Mouse (Mus musculus) c-Kit-positive CD71-negative TER-119-negative erythroid progenitor cells, embryonic 14.5 days (primary cell): Measurements from ENCODE around the gene Atf1.
"Not testable (repeated sequence)": the region's sequence is repeated elsewhere in the genome, so short reads cannot be mapped to it uniquely, and the experiment has no call there.

ENCODE experiments used
- DNase-seq: peaks from one replicate; pipeline ENCODE4 v3.0.0-alpha.2; 2013; ENCODE audit warnings: low read depth

Gene Atf1

DNA sequence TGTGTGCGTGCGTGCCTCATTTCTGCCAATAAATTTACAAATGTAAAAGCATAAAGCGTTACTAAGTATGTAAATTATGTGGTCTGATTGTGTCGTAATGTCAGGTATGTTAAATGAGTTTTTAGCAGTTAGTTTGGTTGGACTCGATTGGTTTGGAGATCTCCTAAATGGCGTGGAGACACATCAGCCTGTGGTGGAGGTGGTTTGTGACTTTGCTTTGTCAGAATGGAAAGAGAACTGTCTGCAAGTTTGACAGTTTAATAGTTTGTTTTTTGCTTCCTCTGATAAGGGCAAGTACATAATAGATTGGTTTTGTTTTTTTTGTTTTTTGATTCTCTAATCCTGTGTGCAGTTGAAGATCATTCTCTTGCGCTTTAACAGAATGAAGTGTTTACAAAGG, 32.7 kb downstream of the Atf1 start:
- DNase-seq = not testable (repeated sequence)

DNA sequence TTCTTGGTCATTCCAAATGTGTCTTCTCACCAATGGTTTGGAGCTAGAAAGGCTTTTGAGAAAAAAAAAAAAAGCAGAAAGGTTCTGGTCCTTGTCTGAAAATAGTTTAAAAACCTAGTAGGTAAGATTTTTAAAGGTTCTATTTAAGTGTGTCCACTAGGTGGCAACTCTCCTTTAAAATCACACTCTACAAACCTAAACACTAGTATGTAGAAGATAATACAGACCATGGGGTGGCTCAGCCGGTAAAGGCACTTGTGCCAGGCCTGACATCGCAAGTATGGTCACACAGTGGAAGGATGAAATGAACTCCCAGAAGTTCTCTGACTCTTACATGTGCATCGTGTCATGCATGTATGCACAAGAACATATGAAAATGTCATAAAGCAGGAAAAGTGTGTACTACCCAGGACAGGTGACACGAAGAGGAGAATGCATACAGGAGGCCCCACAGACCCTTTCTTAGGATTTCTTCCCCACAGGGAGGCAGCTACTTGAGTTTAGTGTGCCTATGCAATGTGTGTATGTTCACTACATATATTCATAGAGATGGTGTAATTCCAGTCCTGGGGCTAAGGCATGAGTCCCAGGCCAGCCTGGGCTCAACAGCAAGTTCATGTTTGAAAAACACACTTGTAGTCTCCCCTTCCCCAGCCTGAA, 35.8 kb downstream of the Atf1 start:
- DNase-seq = peak; percentile 12

DNA sequence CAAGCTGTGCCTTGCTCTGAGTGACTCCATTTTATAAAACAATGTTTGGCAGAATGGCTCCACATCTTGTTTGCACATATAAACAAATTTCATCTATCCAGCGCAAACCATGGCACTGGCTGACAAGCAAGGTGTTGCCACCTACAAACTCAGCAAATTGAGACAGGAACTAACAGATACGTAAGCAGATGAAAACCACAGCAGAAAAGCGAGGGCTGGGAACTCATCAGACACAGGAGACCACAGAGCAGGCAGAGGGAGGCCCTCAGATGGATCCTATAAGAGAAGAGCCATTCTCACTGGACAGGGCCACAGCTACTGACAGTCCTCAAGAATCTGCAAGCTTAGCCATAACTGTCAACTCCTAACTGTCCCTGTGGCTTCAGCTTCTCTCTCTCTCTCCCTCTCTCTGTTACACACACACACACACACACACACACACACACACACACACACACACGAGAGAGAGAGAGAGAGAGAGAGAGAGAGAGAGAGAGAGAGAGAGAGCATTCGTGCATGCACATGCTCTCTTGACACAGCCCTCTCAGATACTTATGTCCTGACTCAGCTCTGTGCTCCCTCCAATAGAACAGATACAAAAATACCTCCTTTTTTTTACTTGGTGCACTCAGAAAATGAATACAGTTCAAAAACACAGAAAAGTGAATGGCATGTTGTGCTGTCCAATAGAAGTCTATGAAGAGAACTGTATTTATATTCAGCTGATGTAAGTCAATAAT, 38.1 kb downstream of the Atf1 start:
- no peak for DNase-seq

DNA sequence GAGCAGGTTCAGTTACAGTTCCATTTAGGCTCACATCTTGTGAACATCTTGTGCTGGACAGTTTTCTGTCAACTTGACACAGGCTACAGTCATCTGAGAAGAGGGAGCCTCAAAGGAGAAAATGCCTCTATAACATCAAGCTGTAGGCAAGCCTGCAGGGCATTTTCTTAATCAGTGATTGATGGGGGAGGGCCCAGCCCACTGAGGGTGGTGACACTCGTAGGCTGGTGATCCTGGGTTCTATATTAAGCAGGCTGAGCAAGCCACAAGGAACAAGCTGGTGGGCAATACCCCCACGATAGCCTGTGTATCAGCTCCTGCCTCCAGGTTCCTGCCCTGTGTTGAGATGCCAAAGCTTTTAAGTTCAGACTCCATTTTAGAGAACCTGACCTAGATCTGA, 41.3 kb downstream of the Atf1 start:
- no peak for DNase-seq

DNA sequence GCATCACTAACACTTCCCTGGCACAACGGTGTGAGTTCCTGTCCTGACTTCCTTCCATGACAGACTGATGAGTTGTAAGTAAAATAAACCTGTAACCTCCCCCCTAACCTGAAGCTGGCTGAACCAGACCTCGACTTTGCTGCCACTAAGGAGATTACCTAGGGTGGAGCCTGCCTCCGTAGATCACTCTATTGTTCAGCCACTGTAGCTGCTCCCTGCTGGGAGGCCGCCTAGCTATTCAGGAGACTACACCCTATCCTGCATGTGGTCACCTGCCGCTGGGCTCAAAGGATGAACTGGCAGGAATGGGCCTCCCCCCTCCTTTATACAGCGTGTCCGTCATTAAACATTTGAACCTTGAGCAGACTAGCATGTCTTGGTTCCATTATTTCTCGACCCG, 42.2 kb downstream of the Atf1 start:
- no peak for DNase-seq

DNA sequence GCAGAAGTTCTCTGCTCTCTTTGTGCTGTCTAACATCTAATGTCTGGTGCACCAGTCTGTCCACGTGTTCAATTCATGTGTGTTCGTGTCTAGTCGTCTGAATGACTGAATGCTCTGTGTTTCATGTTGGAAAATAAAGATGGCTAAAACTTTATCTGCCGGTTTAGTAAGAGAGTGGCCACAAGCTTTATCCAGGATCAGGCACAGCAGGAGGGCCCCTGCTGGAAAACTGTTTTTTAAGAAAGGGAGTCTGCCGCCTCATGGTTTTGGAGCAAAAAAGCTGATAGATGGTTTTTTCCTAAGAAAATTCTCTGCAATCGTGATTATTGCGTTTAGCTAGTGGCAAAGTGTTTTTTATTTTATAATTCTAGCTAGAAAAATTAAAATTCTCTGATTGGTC, 43.0 kb downstream of the Atf1 start:
- not testable (repeated sequence) for DNase-seq

DNA sequence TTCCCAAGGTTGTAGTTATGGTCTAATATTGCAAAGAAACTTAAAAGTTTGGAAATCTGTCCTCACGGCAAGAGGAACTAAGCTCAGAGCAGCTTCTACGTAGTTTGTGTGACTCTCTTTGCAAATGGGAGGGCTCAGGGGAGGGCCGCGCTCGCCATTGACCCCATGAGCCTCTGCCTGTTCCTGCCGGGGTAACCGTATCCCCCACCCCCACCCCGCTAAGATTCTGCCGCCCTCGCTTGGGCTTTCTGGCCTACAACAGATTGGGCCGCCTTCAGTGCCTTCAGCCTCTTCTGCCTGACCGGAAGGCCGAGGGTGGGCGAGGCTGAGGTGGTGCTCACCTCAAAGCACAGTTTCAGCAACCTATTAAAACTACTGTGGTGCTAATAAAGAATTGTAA, 43.8 kb downstream of the Atf1 start:
- no peak for DNase-seq

DNA sequence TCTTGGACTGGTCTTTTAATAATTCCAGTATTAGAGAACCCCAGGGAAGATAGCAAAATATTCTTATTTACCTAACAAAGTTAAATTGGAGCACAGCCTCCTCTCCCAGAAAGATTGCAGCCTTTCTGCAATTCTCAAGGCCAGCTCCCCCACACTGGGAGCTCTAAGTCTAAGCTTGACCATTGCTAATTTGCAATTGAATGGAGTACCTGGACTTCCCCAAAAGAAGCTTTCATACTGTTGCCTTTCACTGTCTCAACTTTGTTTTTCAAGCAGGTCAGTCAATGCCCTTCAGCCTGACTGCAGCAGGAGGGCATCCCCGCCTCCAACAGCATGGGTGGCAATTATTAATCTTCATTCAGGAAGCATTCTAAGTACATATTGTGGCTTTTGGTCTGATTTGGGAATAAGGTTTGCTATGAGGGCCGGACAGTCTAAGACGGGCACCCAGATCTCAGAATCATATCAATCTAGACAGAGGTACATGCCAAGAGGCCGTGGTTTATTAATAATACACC, 46.2 kb downstream of the Atf1 start:
- DNase-seq = not testable (repeated sequence)

DNA sequence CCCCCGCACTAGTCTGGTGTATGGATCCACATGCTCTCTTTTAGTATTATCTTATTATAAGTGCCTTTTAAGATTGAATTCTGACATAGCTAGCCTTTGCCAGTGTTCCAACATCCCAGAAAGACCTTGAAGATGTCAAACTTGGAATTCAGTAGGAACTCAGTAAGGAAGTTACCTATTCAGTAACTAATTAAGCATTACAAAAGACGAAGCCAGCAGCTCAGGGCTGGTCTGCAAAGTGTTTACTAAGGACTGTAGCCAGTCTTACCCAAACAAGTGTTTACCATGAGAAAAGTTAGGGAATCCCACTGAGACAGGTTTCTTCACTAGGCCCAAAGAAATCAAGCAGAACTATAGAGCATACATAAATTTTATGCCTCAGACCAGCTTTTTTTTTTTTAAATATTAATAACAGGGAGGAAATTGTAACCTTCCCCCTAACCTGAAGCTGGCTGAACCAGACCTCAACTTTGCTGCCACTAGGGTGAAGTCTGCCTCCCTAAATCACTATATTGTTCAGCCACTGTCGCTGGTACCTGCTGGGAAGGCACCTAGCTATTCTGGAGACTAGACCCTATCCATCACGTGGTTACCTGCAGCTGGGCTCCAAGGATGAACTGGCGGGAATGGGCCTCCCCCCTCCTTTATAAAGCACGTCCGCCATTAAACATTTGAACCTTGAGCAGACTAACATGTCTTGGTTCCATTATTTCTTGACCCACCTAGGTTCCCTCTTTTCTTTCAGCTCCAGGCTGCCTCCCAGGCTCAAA, 47.4 kb downstream of the Atf1 start:
- no peak for DNase-seq

DNA sequence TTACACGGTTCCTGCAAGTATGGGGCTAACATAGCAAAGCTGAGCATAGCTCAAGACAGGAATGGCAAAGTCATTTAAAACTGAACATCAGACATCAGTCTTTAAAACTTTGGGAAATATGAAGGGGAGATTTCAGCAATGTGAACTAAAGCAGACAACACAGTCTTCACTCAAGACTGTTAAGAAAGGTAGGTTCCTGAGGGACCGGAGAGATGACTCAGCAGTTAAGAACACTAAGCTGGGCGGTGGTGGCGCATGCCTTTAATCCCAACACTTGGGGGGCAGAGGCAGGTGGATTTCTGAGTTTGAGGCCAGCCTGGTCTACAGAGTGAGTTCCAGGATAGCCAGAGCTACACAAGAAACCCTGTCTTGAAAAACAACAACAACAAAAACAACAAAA, 48.8 kb downstream of the Atf1 start:
- no peak for DNase-seq

DNA sequence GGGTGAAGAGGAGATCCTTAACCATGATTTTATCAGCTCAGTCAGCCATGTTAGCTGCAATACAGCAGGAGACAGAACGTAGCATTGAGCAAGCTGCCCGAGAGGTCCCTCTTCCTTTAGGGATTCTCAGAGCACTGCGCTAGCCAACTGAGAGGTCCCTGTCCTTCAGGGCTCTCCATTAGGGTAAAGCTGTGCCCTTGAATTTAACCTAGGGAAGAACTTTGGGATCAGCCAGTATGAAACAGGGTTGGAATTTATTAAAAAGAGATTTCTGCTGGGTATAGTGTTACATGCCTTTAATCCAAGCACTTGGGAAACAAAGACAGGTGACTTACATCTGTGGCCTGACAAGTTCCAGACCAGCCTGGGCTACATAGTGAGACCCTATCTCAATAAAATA, 50.0 kb downstream of the Atf1 start:
- DNase-seq = no peak

DNA sequence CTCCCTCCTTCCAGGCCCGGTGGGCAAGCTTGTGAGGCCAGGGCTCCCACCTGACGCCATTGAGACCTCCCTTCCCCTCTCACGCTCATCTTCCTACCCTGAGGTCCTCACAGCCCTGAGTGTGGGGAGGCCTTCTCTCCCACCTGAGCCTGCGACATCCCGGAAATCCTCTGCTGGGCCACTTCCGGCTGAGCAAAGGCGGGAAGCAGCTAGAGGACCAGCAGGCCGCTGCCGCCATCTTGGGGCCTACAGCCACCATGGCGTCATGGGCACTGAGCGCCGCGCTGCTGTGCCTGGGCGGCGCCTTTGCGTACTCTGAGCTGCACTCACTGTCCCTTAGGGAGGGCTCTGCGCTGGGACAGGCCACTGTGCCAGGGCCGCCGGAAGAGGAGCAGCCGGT, 53.0 kb downstream of the Atf1 start, which contains the start of gene Tmprss12:
Tmprss12 (plus strand) TSS at position 212 of the 400 bp plus-strand sequence.
- DNase-seq = no peak

DNA sequence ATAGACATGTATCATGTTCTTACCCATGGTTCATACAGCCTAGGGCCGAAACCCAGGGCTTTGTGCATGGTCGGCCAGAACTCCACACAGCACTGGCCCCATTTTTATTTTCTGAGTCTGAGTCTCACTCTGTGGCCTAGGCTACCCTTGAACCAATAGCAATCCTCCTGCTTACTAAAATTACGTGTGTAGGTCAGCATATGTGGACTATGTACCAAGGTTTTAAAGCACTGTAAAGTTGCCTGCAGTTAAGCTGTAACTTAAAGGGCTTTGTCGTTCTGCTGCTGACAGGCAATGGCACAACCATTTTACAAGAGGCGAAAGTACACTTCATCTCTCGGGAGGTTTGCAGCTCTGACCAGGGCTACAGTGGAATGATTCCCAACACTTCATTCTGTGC, 61.4 kb downstream of the Atf1 start:
- DNase-seq = no peak

DNA sequence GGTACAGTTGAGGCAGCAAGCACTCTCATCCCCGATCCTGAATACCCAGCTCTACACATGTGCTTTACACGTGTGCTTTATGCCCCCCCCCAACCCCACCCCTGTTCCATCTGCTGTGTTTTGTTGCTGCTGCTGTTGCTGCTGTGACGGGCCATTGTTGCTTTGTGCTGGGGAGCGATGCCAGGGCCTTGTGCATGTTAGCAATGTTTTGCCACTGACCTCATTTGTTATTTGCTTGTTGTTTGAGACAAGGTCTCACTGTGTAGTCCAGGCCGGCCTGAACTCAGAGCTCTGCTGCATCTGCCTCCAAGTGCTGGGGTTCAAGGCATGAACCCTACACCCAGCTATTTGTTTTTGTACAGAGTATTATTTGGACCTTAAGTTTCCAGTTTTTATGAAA, 63.2 kb downstream of the Atf1 start:
- DNase-seq = no peak

DNA sequence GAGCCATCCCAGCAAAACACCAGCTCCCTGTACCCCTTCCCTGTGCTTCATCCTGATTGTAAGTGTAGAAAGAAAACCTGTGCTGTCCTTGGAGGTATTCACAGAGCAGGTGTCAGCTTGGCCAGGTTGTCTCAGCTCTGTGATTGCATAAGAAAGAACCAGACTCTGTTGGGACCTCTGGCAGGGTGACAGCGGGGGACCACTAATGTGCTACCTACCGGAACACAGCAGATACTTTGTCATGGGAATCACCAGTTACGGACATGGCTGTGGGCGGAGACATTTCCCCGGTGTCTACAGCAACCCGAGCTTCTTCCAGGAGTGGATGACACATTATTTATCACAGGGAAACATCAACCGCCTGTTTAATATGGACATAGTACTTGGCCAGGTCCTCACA, 64.7 kb downstream of the Atf1 start:
- no peak for DNase-seq

DNA sequence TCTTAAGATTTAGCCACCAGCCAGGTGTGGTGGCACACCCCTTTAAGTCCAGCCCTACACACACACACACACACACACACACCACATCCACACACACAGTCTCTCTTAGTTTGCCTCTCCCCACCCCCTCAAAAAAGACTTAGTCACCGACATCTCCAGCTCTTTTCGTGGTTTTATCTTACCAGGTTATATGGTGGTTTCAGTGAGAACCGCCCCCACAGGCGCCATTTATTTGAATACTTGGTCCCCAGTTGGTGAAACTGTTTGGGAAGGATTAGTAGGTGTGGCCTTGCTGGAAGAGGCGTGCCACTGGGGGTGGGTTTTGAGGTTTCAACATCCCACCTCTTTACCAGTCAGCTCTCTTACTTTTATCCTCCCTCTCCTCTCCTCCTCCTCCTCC, 70.2 kb downstream of the Atf1 start:
- no peak for DNase-seq

DNA sequence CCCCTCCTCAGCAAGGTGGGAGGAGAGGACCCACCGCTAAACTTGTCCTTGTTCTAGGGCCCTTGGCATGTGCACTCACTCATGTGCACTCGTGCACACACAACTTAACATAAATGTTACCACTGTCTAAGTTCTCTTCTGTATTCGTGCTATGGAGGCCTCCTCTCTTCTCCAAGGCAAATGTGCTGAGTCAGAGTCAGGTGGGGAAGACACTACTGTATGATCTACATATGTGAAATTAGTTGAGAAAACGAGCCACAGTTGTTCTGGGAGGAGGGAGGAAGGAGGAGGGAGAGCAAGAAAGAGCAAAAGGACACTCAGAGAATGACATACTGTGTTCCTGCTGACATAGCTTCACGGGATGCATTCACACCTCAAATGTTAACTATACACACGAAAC, 72.9 kb downstream of the Atf1 start:
- DNase-seq = no peak

DNA sequence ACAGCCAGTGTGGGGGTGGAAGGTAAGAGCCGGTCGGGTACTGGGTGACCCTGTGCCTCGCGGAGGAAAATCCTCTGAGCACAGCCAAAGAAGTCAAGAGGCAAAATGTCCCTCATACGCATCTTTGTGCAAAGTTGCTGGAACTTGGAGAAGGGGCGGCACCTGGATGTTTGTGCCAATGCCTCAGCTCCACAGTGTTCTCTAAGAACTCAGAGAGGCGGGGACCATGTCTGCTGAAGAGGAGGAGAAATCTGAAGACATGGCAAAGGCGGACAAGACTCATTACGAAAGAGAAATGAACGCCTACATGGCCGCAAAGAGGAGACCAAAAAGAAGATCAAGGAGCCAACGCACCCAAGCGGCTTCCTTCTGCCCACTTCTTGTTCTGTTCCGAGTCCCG, 73.9 kb downstream of the Atf1 start:
- DNase-seq = no peak

DNA sequence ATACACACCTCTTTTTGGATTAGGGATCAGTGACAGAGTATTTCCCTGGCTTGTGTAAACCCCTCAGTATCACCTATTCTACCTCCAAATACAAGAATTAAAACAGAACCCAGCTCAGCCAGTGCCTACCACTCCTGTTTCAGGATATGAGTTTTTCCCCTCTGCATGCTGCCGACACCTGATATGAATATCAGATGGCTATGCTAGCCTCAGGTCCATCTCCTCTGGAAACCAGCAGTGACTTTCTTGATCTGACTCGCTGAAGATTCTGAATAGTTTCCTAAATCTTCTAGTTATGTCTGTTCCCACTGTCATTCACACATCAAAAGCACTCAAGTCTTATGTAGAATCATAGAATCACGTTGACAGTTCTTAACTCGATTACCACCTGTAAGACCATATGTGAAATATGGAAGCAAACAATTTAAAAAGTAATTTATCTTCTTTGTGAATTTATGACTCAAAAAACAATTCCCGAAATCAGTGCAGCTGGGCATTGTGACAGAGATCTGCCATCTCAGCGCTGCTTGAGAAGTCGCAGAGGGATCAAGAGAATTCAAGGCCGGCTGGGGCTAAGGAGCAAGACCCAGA, 75.9 kb downstream of the Atf1 start:
- DNase-seq = no peak

DNA sequence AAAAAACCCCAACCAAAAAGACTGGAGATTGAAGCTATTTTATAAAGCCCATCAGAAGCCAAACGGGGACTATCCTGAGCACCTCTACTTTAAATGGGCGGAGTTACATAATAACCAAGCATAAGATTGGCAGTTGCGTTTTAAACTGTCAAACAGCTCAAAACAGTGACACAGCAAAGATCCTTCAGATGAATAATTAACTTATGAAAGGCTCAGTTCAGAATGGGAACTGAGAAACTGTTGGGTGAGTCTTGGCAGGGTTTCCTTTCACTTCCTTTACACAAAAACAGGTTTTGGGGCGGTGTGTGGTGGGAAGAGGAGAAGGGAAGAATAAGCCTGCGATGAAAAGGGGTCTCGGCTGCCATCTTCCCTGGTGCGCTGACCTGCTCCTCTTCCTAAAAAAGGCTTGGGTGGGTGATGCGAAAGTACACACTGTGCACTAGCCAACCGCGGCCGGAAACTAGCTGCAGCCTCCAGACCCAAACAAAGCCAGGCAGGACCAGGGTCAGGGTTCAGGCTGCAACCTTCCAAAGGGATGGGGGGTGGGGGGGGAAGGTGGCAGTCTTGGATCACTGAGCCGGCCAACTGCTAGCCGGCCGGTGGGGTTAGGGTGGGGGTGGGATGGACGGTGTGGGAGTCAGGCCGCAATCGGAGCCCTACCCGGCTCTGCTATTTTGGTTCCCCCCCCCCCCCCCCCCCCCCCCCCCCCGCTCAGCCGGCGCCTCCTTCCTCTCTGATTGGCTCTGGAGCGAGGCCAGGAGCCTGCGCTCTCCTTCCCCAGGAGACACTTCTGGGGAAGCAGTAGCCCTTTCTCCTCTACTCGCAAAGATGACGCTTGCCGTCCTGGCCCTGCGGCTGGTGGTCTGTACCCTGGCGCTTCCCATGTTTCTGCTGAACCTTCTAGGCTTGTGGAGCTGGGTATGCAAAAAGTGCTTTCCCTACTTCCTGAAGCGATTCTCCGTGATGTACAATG, 76.7 kb downstream of the Atf1 start, which contains the start of gene Mettl7a1:
Mettl7a1 (plus strand) TSS at position 122 of the 973 bp plus-strand sequence.
- peak; percentile 60 for DNase-seq

DNA sequence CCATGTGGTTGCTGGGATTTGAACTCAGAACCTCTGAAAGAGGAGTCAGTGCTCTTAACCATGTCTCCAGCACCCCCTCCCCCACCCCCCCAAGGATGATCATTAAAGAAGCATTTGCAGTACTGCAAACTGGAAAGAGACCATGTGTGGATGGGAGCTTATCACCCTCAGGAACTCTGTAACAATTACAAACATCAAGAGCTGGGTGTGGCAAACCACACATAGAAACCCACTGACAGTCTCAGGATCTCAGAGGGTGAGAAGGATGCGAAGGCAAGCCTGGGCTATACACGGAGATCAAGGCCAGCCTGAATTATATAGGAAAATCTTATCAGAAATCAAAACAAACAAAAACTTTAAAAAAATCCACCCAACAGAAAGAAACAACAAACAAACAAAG, 78.6 kb downstream of the Atf1 start:
- no peak for DNase-seq
